Mouse (Mus musculus): Measurements from ENCODE around the gene Six4. TPM values are rescaled to one million over a fixed set of nuclear protein-coding genes. Genes with fewer than 3 reads are reported as not detected.
A peak's percentile ranks its signal among the peaks of the same experiment; 100 is the strongest.
"Not testable (repeated sequence)": the region's sequence is repeated elsewhere in the genome, so short reads cannot be mapped to it uniquely, and the experiment has no call there.

Six4 gene
- polyA plus RNA-seq, 1 experiment: 2.0 TPM

GRCm38 (mm10) chr12:73123093-73124041 lies 10.1 kb upstream of the Six4 start, which contains the start of gene Mnat1:
Gene Mnat1, plus strand, starts transcription at chr12:73123717.
- no peak for TF ChIP-seq CTCF (IDR thresholded peaks at IDR 0.05; ENCODE audit: control insufficient read depth, insufficient read depth, low read length)
- peak; percentile 50 for TF ChIP-seq POLR2A (IDR thresholded peaks at IDR 0.05; ENCODE audit: borderline replicate concordance, control insufficient read depth, low read depth, low read length)
- peak within 1 kb of the TSS; percentile 86 for H3K4me3 ChIP-seq (replicated peaks; ENCODE audit: control insufficient read depth, low read depth, low read length)
- no peaks in the 10 kb centered on the region; the same call in 1 of the 2 replicates for H3K4me1 ChIP-seq (ENCODE audit: control insufficient read depth, insufficient read depth, low read length)
- WGBS: 1% methylated on average over 23 of the region's 23 CpGs
- no peak within 1 kb of the TSS for H3K27ac ChIP-seq (ENCODE audit: control insufficient read depth, insufficient read depth, low read depth, low read length, poor library complexity)

- WGBS: 2% methylated on average over 71 of the region's 71 CpGs
- Histone ChIP-seq H3K4me1 (ENCODE audit: control insufficient read depth, insufficient read depth, low read length) (no peaks in the 10 kb centered on the region), H3K4me3 (replicated peaks; ENCODE audit: control insufficient read depth, low read depth, low read length) (peak overlapping the region; percentile 14), H3K27ac (ENCODE audit: control insufficient read depth, insufficient read depth, low read depth, low read length, poor library complexity) (no peak overlapping the region; the same call in 1 of the 2 replicates)
- TF ChIP-seq CTCF (IDR thresholded peaks at IDR 0.05; ENCODE audit: control insufficient read depth, insufficient read depth, low read length) (no peak), POLR2A (IDR thresholded peaks at IDR 0.05; ENCODE audit: borderline replicate concordance, control insufficient read depth, low read depth, low read length) (no peak)
Observed at GRCm38 (mm10) chr12:73112326-73113087, 749 bp downstream of the Six4 start.

GRCm38 (mm10) chr12:73111561-73112325 lies 1.5 kb downstream of the Six4 start:
- no peak overlapping the region for H3K4me3 ChIP-seq (replicated peaks; ENCODE audit: control insufficient read depth, low read depth, low read length)
- TF ChIP-seq CTCF (IDR thresholded peaks at IDR 0.05; ENCODE audit: control insufficient read depth, insufficient read depth, low read length): no peak
- TF ChIP-seq POLR2A (IDR thresholded peaks at IDR 0.05; ENCODE audit: borderline replicate concordance, control insufficient read depth, low read depth, low read length): no peak
- H3K27ac ChIP-seq (ENCODE audit: control insufficient read depth, insufficient read depth, low read depth, low read length, poor library complexity): no peak overlapping the region
- H3K4me1 ChIP-seq (ENCODE audit: control insufficient read depth, insufficient read depth, low read length): no peaks in the 10 kb centered on the region
- 2% methylated on average over 44 of the region's 44 CpGs for WGBS

- Histone ChIP-seq H3K27ac (ENCODE audit: control insufficient read depth, insufficient read depth, low read depth, low read length, poor library complexity) (no peak overlapping the region), H3K4me3 (replicated peaks; ENCODE audit: control insufficient read depth, low read depth, low read length) (no peak overlapping the region), H3K4me1 (ENCODE audit: control insufficient read depth, insufficient read depth, low read length) (no peaks in the 10 kb centered on the region)
- TF ChIP-seq CTCF (IDR thresholded peaks at IDR 0.05; ENCODE audit: control insufficient read depth, insufficient read depth, low read length): no peak
- TF ChIP-seq POLR2A (IDR thresholded peaks at IDR 0.05; ENCODE audit: borderline replicate concordance, control insufficient read depth, low read depth, low read length): no peak
- WGBS: 3% methylated on average over 23 of the region's 23 CpGs
Observed at GRCm38 (mm10) chr12:73110431-73111111, 2.7 kb downstream of the Six4 start.

GRCm38 (mm10) chr12:73107821-73108220 lies 5.4 kb downstream of the Six4 start:
- H3K4me3 ChIP-seq (replicated peaks; ENCODE audit: control insufficient read depth, low read depth, low read length): no peak overlapping the region
- no peak overlapping the region for H3K27ac ChIP-seq (ENCODE audit: control insufficient read depth, insufficient read depth, low read depth, low read length, poor library complexity)
- TF ChIP-seq POLR2A (IDR thresholded peaks at IDR 0.05; ENCODE audit: borderline replicate concordance, control insufficient read depth, low read depth, low read length) (no peak), CTCF (IDR thresholded peaks at IDR 0.05; ENCODE audit: control insufficient read depth, insufficient read depth, low read length) (no peak)
- WGBS: 33% methylated on average over 2 of the region's 2 CpGs
- no peaks in the 10 kb centered on the region for H3K4me1 ChIP-seq (ENCODE audit: control insufficient read depth, insufficient read depth, low read length)

GRCm38 (mm10) chr12:73103713-73104112 lies 9.5 kb downstream of the Six4 start:
- no peak for TF ChIP-seq POLR2A (IDR thresholded peaks at IDR 0.05; ENCODE audit: borderline replicate concordance, control insufficient read depth, low read depth, low read length)
- no peak for TF ChIP-seq CTCF (IDR thresholded peaks at IDR 0.05; ENCODE audit: control insufficient read depth, insufficient read depth, low read length)
- H3K27ac ChIP-seq (ENCODE audit: control insufficient read depth, insufficient read depth, low read depth, low read length, poor library complexity): no peak overlapping the region
- H3K4me3 ChIP-seq (replicated peaks; ENCODE audit: control insufficient read depth, low read depth, low read length): no peak overlapping the region
- no peaks in the 10 kb centered on the region for H3K4me1 ChIP-seq (ENCODE audit: control insufficient read depth, insufficient read depth, low read length)
- WGBS: 91% methylated on average over 12 of the region's 12 CpGs

- Histone ChIP-seq H3K4me1 (ENCODE audit: control insufficient read depth, insufficient read depth, low read length) (no peaks in the 10 kb centered on the region), H3K27ac (ENCODE audit: control insufficient read depth, insufficient read depth, low read depth, low read length, poor library complexity) (no peak overlapping the region), H3K4me3 (replicated peaks; ENCODE audit: control insufficient read depth, low read depth, low read length) (no peak overlapping the region)
- TF ChIP-seq CTCF (IDR thresholded peaks at IDR 0.05; ENCODE audit: control insufficient read depth, insufficient read depth, low read length) (no peak), POLR2A (IDR thresholded peaks at IDR 0.05; ENCODE audit: borderline replicate concordance, control insufficient read depth, low read depth, low read length) (no peak)
- 80% methylated on average over 4 of the region's 4 CpGs for WGBS
Observed at GRCm38 (mm10) chr12:73098593-73098992, 14.7 kb downstream of the Six4 start.

GRCm38 (mm10) chr12:73096177-73096576 lies 17.1 kb downstream of the Six4 start:
- not testable (repeated sequence) for H3K4me1 ChIP-seq (ENCODE audit: control insufficient read depth, insufficient read depth, low read length); H3K4me3 ChIP-seq (replicated peaks; ENCODE audit: control insufficient read depth, low read depth, low read length); H3K27ac ChIP-seq (ENCODE audit: control insufficient read depth, insufficient read depth, low read depth, low read length, poor library complexity)
- 73% methylated on average over 5 of the region's 5 CpGs for WGBS
